Mouse (Mus musculus): ENCODE measurements around the gene Cobl. TPM values are rescaled to one million over a fixed set of nuclear protein-coding genes. Genes with fewer than 3 reads are reported as not detected.

The Cobl gene
- polyA plus RNA-seq, 1 experiment from 2014 or later: 4.6 TPM

DNA sequence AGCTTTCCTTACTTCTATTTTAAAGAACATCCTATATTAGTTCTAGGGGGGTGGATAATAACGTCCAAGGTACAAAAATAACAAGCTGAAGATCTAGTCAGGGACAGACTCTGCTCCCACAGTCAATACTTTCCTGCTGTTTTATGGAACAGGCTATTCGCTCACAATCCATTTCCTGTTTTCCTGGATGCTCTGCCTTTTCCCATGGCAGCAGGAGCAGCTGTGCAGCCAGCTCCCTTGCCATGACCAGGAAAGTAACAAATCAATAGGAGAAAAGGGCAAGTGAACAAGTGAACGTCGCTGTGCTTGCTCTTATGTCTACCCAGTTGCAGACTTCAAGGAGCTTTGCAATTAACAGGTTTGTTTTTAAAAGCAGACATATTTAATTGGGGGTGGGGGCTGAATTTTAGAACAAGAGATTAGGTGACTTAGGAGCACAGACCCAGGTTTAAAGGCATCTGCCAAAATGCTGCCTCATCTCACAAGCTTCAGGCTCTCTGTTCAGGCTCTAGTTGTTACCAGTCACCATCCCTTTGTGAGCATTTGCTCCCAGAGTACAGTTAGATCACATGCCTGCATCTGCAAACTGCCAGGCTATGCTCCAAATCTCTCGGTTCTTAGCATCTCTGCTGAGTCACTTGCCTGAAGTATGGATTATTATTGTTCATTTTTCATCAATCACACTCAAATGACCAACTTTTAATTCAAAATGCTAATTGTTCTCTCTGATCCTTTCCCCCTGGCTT lies 164.9 kb downstream of the Cobl start:
- ATAC-seq: 0 out of 2 replicates have a peak, but pooled peaks have one; percentile 50
- Histone ChIP-seq H3K36me3 (ENCODE audit: control insufficient read depth, insufficient read depth, low read length) (no peaks in the 10 kb centered on the region), H3K4me1 (ENCODE audit: control insufficient read depth, insufficient read depth, low read length) (no peaks in the 10 kb centered on the region), H3K27me3 (replicated peaks; ENCODE audit: control insufficient read depth, insufficient read depth, low read length) (no peaks in the 10 kb centered on the region), H3K27ac (ENCODE audit: low read depth, low read length) (no peak overlapping the region), H3K4me3 (ENCODE audit: low read depth, low read length) (no peak overlapping the region), H3K4me2 (ENCODE audit: low read length) (no peak overlapping the region), H3K9me3 (replicated peaks; ENCODE audit: control insufficient read depth, low read length) (no peaks in the 10 kb centered on the region), H3K9ac (ENCODE audit: low read length) (no peak overlapping the region)
- 51% methylated on average over 5 of the region's 5 CpGs for WGBS
- peak; percentile 7 for DNase-seq (ENCODE audit: low spot score)

DNA sequence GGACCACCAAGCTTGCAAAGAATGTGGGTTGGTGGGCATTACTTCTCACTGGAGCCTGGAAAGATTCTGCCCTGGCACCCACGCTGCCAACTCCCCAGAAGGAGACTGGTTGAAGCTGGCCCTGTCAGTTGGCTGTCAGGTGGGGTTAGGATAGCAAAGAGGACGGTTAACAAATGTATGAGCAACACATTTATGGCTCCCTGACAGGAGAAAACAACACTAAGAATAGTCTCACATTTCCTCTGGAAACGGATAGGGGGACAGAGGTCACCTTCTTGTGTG lies 173.2 kb downstream of the Cobl start:
- DNase-seq (ENCODE audit: low spot score) (no peak), ATAC-seq (no peak)
- Histone ChIP-seq H3K4me2 (ENCODE audit: low read length) (no peak overlapping the region), H3K9me3 (replicated peaks; ENCODE audit: control insufficient read depth, low read length) (no peaks in the 10 kb centered on the region), H3K9ac (ENCODE audit: low read length) (no peak overlapping the region), H3K4me1 (ENCODE audit: control insufficient read depth, insufficient read depth, low read length) (no peaks in the 10 kb centered on the region), H3K27ac (ENCODE audit: low read depth, low read length) (no peak overlapping the region), H3K27me3 (replicated peaks; ENCODE audit: control insufficient read depth, insufficient read depth, low read length) (0 out of 2 replicates have a peak, but pooled peaks cover 9% of the 10 kb centered on the region), H3K4me3 (ENCODE audit: low read depth, low read length) (no peak overlapping the region), H3K36me3 (ENCODE audit: control insufficient read depth, insufficient read depth, low read length) (no peaks in the 10 kb centered on the region)
- WGBS: 33% methylated on average over 3 of the region's 3 CpGs

DNA sequence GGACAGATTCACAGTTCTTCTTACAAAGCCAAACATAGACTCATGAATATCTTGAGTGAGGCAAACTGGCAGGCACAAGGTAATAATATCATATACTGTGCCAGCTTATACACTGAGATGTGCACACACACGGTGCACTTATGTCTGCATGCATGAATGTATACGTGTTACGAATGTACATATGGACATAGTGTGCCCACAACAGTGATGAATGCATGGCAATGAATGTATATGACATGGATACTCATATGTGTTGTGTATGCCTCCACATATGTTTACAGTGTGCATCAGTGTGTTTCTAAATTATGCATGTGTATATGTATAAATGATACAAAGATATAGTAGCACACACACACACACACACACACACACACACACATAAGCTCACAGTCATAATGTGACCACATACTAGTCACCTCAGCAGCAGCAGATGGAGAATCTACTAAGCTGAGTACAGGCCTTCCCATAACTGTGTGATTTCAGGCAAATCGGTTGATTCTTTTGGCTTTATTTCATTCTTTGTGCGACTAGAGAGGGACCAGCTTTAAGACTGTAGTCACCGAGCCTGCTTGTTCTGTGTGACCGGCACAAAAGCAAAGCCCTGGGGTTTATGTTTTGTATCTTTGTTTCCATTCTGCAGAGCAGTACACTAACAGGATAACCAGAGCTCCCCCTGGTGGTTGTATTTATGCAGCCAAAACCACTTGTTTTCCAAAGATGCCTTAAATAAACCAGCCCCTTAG lies 173.7 kb downstream of the Cobl start:
- ATAC-seq (peak; percentile 93), DNase-seq (ENCODE audit: low spot score) (peak; percentile 95)
- WGBS: 41% methylated on average over 7 of the region's 7 CpGs
- Histone ChIP-seq H3K27ac (ENCODE audit: low read depth, low read length) (no peak overlapping the region), H3K27me3 (replicated peaks; ENCODE audit: control insufficient read depth, insufficient read depth, low read length) (0 out of 2 replicates have a peak, but pooled peaks cover 9% of the 10 kb centered on the region), H3K9ac (ENCODE audit: low read length) (no peak overlapping the region), H3K4me1 (ENCODE audit: control insufficient read depth, insufficient read depth, low read length) (no peaks in the 10 kb centered on the region), H3K9me3 (replicated peaks; ENCODE audit: control insufficient read depth, low read length) (no peaks in the 10 kb centered on the region), H3K4me2 (ENCODE audit: low read length) (no peak overlapping the region), H3K4me3 (ENCODE audit: low read depth, low read length) (no peak overlapping the region), H3K36me3 (ENCODE audit: control insufficient read depth, insufficient read depth, low read length) (no peaks in the 10 kb centered on the region)

DNA sequence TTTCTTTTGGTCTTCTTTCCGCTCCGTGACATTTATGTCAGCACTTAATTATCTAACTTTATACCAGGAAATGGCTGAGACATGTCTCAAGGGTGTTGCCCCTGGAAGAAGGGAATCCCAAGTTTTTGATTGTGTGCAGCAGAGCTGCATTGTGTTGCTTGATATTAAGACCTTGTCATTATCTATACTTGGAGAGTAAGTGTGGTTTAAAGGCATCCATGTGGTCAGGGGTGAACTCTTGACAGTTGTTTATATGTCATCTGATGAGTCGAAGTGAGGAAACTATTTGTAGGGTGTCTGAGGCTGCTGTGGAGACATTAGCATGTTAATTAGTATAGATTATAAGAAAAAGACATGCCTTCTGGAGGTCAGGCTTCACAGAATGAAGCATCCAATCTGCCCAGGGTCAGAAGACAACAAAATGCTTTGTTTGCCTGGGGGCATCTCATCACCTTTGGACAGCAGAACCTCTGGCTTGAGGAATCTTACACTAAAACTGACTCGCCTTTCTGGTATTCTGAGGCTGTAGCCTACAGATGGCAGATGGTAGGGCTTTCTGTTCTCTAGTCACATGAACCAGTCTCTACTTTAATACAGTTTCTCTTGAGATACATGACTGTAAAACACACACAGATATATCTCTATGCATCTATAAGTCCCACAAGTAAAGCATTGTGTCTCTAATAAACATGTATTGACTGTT lies 179.3 kb downstream of the Cobl start:
- no peaks in the 10 kb centered on the region for H3K9me3 ChIP-seq (replicated peaks; ENCODE audit: control insufficient read depth, low read length)
- no peaks in the 10 kb centered on the region for H3K4me1 ChIP-seq (ENCODE audit: control insufficient read depth, insufficient read depth, low read length)
- DNase-seq (ENCODE audit: low spot score): no peak
- ATAC-seq: no peak
- no peak overlapping the region for H3K4me2 ChIP-seq (ENCODE audit: low read length)
- no peak overlapping the region for H3K4me3 ChIP-seq (ENCODE audit: low read depth, low read length)
- H3K27me3 ChIP-seq (replicated peaks; ENCODE audit: control insufficient read depth, insufficient read depth, low read length): 0 out of 2 replicates have a peak, but pooled peaks cover 3% of the 10 kb centered on the region
- no peaks in the 10 kb centered on the region for H3K36me3 ChIP-seq (ENCODE audit: control insufficient read depth, insufficient read depth, low read length)
- 92% methylated on average over 4 of the region's 4 CpGs for WGBS
- H3K27ac ChIP-seq (ENCODE audit: low read depth, low read length): no peak overlapping the region
- no peak overlapping the region for H3K9ac ChIP-seq (ENCODE audit: low read length)

DNA sequence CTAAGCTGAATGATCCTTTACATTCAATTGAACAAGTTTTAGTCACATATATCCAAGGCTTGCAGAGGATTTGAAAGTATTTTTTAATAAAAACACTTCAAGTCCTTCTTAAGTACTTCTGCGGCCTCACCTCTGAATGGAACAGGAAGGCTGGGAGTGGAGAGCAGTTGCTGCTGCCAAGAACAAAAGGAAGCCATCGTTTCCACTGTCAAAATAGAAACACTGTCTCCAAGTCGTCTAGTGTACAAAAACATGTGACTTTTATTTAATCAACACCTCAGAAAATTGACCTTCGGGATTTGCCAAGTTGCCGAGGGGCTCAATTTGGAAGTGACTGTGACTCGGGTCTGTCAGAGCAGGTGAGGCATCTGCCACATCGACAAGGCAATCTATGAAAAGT lies 184.0 kb downstream of the Cobl start:
- no peak for DNase-seq (ENCODE audit: low spot score)

DNA sequence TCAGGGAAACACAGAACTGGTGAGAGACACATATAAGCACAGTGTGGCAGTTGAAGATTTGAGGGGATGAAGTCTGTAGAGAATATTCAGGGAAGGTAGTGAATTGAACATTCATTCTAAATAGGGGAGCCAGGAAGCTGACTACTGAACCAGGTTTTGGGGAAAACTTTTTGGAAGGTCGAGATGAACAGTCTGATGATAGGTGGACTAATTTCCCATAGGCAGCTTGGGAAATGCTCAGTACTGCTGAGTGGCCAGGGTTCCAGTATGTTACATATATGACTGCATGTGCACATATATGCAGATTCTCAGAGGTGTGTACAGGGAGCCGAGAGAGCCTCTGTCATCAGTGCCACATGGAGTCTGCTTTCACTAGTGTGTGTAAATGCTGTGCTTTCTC lies 190.5 kb downstream of the Cobl start:
- no peak for DNase-seq (ENCODE audit: low spot score)
- H3K9me3 ChIP-seq (replicated peaks; ENCODE audit: control insufficient read depth, low read length): no peaks in the 10 kb centered on the region
- H3K4me1 ChIP-seq (ENCODE audit: control insufficient read depth, insufficient read depth, low read length): no peaks in the 10 kb centered on the region
- no peaks in the 10 kb centered on the region for H3K27me3 ChIP-seq (replicated peaks; ENCODE audit: control insufficient read depth, insufficient read depth, low read length)
- ATAC-seq: no peak
- H3K4me3 ChIP-seq (ENCODE audit: low read depth, low read length): no peak overlapping the region
- H3K4me2 ChIP-seq (ENCODE audit: low read length): no peak overlapping the region
- no peak overlapping the region for H3K9ac ChIP-seq (ENCODE audit: low read length)
- 84% methylated on average over 2 of the region's 2 CpGs for WGBS
- H3K36me3 ChIP-seq (ENCODE audit: control insufficient read depth, insufficient read depth, low read length): no peaks in the 10 kb centered on the region
- no peak overlapping the region for H3K27ac ChIP-seq (ENCODE audit: low read depth, low read length)

More for the DNA sequence above, 184.0 kb downstream of the Cobl start:
- Histone ChIP-seq H3K36me3 (ENCODE audit: control insufficient read depth, insufficient read depth, low read length) (no peaks in the 10 kb centered on the region), H3K4me2 (ENCODE audit: low read length) (no peak overlapping the region), H3K9ac (ENCODE audit: low read length) (no peak overlapping the region), H3K9me3 (replicated peaks; ENCODE audit: control insufficient read depth, low read length) (no peaks in the 10 kb centered on the region), H3K27me3 (replicated peaks; ENCODE audit: control insufficient read depth, insufficient read depth, low read length) (no peaks in the 10 kb centered on the region), H3K4me1 (ENCODE audit: control insufficient read depth, insufficient read depth, low read length) (no peaks in the 10 kb centered on the region), H3K27ac (ENCODE audit: low read depth, low read length) (no peak overlapping the region), H3K4me3 (ENCODE audit: low read depth, low read length) (no peak overlapping the region)
- WGBS: 71% methylated on average over 7 of the region's 7 CpGs
- no peak for ATAC-seq

DNA sequence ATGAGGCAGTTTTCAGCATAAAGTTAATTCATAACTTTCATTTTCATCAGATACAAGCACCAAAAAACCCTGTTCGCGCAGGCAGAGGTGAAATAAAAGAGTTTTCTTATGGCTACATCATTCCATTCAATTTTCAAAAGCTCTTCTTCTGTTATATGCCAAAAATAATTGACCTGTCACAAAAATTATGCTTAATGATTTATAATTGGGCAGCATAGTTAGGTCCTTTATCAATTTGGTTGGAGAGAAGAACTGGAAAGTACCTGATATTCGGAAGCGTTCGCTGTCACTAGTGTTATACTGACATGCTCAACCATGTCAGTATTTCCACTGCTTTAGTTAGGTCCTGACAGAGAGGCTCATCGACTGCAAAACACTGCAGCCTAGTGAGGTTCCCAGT lies 191.0 kb downstream of the Cobl start:
- Histone ChIP-seq H3K27me3 (replicated peaks; ENCODE audit: control insufficient read depth, insufficient read depth, low read length) (no peaks in the 10 kb centered on the region), H3K36me3 (ENCODE audit: control insufficient read depth, insufficient read depth, low read length) (no peaks in the 10 kb centered on the region), H3K4me3 (ENCODE audit: low read depth, low read length) (no peak overlapping the region), H3K4me2 (ENCODE audit: low read length) (no peak overlapping the region), H3K9ac (ENCODE audit: low read length) (no peak overlapping the region), H3K27ac (ENCODE audit: low read depth, low read length) (no peak overlapping the region), H3K9me3 (replicated peaks; ENCODE audit: control insufficient read depth, low read length) (no peaks in the 10 kb centered on the region), H3K4me1 (ENCODE audit: control insufficient read depth, insufficient read depth, low read length) (no peaks in the 10 kb centered on the region)
- DNase-seq (ENCODE audit: low spot score) (no peak), ATAC-seq (no peak)
- 89% methylated on average over 6 of the region's 6 CpGs for WGBS

DNA sequence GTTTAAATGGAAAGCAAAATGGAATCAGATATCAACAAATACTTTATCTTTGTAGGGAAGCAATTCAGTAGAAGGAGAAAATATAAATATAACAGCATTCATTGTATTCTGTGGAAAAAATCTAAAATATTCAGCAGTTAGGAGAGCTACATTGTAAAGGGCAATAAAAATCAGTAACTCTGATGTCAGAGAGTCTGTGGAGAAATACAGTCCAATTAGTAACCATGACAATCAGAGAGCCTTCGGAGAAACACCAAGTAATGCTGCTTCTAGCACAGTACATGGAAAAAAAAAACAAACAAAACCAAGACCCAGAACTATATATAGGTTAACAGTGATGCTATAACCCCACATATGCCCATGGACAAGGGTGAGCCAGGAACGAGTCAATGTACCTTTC lies 206.3 kb downstream of the Cobl start:
- no peaks in the 10 kb centered on the region for H3K36me3 ChIP-seq (ENCODE audit: control insufficient read depth, insufficient read depth, low read length)
- H3K27me3 ChIP-seq (replicated peaks; ENCODE audit: control insufficient read depth, insufficient read depth, low read length): no peaks in the 10 kb centered on the region
- H3K27ac ChIP-seq (ENCODE audit: low read depth, low read length): no peak overlapping the region
- no peak overlapping the region for H3K9ac ChIP-seq (ENCODE audit: low read length)
- 0 out of 2 replicates have a peak, but pooled peaks cover 2% of the 10 kb centered on the region for H3K4me1 ChIP-seq (ENCODE audit: control insufficient read depth, insufficient read depth, low read length)
- WGBS: 56% methylated on average over 2 of the region's 2 CpGs
- H3K4me2 ChIP-seq (ENCODE audit: low read length): no peak overlapping the region
- H3K4me3 ChIP-seq (ENCODE audit: low read depth, low read length): no peak overlapping the region
- ATAC-seq: no peak
- DNase-seq (ENCODE audit: low spot score): peak; percentile 16
- H3K9me3 ChIP-seq (replicated peaks; ENCODE audit: control insufficient read depth, low read length): no peaks in the 10 kb centered on the region
